Mouse (Mus musculus) frontal cortex, adult (tissue): ENCODE results near the gene Krtap19-3.

ENCODE experiments used
- ATAC-seq: cut with Nextera tagmentation; 2 replicates; pipeline ENCODE4 v1.9.2; 2017; ENCODE audit warnings: mild to moderate bottlenecking, moderate library complexity, mixed read lengths; ENCODE audit not compliant: low TSS enrichment

The Krtap19-3 gene

DNA sequence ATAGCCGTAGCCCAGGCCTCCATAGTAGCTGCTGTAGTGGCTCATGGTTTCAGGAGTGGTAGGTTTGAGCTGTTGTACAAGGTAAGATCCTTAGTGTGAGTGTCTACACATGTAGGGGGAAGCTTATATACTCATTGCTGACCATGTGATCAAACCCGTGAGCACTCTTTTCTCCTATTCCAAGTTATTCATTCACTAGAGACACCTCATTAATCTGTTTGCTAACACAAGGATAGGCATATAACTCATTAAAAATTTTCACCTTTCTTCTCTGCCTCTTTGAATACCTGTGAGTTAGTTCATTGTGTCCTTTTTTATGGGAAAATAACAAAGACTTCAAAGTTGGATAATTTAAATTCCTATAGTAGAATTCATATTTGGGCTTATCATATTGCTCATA, at the start of gene Krtap19-3:
TSS of gene Krtap19-3 (minus strand) at position 101 of the 400 bp plus-strand sequence.
- ATAC-seq = no peak

DNA sequence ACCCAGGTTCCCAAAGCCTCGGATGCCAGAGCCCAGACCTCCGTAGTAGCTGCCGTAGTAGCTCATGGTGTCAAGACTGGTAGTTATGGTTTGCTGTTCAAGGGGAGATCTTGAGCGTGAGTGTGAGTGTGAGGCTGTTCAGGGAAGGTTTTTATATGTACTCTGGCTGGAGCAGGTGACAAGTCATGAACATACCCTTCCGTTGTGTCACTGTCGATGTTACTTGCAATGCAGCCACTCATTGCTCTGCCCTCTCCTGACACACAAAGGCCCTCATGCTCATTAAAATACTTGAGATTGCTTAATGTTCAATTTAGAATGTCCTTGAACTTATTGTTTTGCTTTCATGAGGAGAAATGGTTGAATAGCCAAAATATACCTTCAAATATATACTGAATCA, 18.5 kb upstream of the Krtap19-3 start, which contains the start of gene Krtap19-5:
TSS of gene Krtap19-5 (minus strand) at position 101 of the 400 bp plus-strand sequence.
- ATAC-seq = no peak

GRCm38 (mm10) chr16:88886870-88887269, 9.0 kb upstream of the Krtap19-3 start:
- ATAC-seq = no peak

GRCm38 (mm10) chr16:88884989-88885388, 7.2 kb upstream of the Krtap19-3 start, which contains the start of gene Krtap19-4:
TSS of gene Krtap19-4 (minus strand) at chr16:88885089.
- no peak for ATAC-seq

DNA sequence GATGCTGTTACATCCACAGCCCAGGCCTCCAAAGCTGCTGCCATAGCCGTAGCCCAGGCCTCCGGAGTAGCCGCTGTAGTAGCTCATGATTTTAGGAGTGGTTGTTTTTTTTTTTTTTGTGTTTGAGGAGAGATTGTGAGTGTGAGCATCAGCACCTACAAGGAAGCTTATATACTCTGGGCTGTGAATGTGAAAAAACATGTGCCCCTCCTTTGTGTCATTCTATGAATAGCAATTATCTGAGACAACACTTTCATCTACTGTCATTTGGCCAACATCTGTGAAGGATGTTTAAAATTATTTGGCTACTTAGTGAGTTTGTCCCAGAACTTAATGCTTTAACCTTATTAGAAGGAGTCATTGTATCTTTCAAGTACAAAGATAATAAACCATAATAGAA, 3.7 kb downstream of the Krtap19-3 start, which contains the start of gene Krtap19-2:
TSS of gene Krtap19-2 (minus strand) at position 101 of the 400 bp plus-strand sequence.
- no peak for ATAC-seq

- no peak for ATAC-seq
These were observed 8.5 kb downstream of the Krtap19-3 start, which contains the start of gene Krtap19-1 for GRCm38 (mm10) chr16:88869311-88869710. TSS of gene Krtap19-1 (minus strand) at chr16:88869411.

DNA sequence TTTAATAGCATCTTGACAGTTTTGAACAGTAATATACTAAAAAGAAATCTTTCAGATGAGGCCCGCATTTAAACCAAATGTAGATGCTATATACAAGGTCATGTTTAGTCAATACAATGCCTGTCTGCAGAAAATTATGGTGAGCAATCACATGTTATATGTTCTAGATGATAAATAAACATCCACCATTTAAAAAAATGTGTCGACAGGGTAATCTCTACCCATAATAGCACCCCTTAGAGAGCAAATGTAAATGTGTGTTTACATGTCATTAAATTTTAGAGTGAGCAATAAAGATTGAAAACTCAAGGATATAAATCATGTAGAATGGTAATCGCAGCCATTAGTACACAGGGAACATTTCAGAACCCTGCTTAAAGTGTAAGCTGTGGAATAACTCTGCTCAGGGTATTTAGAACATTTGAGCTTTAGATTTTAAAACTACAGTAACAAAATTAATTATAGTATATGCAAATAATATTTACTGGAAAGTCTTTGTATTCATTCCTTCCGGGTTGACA, 12.9 kb downstream of the Krtap19-3 start:
- ATAC-seq = no peak

DNA sequence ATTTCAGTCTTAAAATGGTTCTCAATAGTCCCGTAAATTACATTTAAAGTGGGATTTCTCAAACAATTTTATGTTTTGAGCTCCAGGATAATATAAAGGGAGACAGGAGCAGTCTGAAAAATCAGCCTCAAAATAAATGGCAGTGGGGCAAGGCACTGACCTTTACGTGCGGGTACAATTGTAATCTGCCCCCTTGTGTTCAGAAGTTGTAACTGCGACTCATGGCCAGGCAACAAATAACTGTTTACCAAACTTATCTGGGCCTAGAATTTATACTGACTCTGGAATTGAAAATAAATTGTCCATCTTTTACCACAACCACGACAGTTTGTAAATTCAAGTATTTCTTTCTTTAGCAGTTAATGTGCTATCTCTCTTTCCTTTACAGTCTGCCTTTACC, 26.4 kb downstream of the Krtap19-3 start:
- no peak for ATAC-seq

- ATAC-seq = no peak
These were observed 29.3 kb downstream of the Krtap19-3 start for GRCm38 (mm10) chr16:88848558-88848957.

DNA sequence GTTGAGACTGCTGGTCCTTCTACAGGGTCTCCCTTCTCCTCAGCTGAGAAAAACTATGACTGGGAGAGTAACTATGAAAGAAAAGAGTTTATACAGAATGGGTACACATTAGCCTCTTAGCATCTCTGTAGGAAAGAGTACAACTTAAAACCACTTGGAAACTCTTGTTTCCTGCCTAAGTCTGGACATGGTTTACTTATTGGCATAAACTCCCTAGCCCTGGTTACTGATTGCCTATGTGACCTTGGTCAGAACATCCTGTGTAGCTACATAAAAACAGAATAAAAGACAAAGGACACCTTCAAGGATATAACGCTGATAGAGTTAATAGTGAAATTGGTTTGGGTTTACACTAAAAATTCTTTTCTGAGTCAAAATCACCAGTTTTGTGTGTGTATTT, 30.5 kb downstream of the Krtap19-3 start:
- ATAC-seq = no peak
